Mouse (Mus musculus) adrenal gland, postnatal 10 days (tissue): ENCODE results near the gene Rasa4. TPM values are rescaled to one million over a fixed set of nuclear protein-coding genes. Genes with fewer than 3 reads are reported as not detected.
"Not testable (repeated sequence)": the region's sequence is repeated elsewhere in the genome, so short reads cannot be mapped to it uniquely, and the experiment has no call there.

Experiments used
- DNase-seq: peaks from one replicate; pipeline ENCODE4 v3.0.0; 2021; ENCODE audit warnings: mixed read lengths
- long read RNA-seq, 2 experiments: library from polyadenylated mRNA; stranded (forward); transcript quantifications; one replicate each; pipeline ENCODE4 v2.0.0; 2021
- total RNA-seq, 2 experiments: library from RNA; stranded (reverse); gene quantifications; 2 replicates each; pipeline ENCODE4 v1.2.3; 2021

Rasa4 gene
- total RNA-seq, result 10 to 100 TPM in 1 of 2 experiments, 1 to 10 TPM in 1; 8.4 to 13.7 TPM
- long read RNA-seq, experiment 1, transcript Rasa4-201 (21 exons, 2,914 nt), result major isoform, 8 of 15 reads
- long read RNA-seq, experiment 1, partial matches to known transcripts, result 1 of 15 reads
- long read RNA-seq, experiment 1, other reads (novel, unspliced or antisense), result 6 of 15 reads
- long read RNA-seq, experiment 2, partial matches to known transcripts, result 1 of 9 reads
- long read RNA-seq, experiment 2, other reads (novel, unspliced or antisense), result 4 of 9 reads

GRCm38 (mm10) chr5:136083669-136084107, at the start of gene Rasa4:
Gene Rasa4, plus strand, starts transcription at chr5:136083916.
- DNase-seq, result peak; percentile 94

GRCm38 (mm10) chr5:136034868-136035267, 48.8 kb upstream of the Rasa4 start:
- DNase-seq, result no peak

DNA sequence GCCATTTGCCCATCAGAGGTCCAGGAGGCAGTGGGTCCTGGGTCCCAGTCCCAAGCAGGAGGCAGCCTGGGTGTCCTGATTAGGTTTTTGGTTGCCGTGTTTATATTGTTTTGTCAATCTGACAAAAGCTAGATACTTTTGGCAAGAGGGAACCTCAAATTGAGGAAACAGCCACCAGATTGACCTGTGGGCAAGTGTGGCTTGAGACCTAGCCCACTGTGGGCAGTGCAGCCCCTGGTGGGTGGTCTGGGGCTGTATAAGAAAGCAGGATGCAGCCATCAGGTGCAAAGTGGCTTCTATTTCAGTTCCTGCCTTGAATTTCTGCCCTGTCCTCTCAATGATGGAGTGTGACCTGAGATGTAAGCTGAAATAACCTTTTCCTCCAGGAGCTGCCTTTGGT, 48.4 kb upstream of the Rasa4 start:
- no peak for DNase-seq

DNA sequence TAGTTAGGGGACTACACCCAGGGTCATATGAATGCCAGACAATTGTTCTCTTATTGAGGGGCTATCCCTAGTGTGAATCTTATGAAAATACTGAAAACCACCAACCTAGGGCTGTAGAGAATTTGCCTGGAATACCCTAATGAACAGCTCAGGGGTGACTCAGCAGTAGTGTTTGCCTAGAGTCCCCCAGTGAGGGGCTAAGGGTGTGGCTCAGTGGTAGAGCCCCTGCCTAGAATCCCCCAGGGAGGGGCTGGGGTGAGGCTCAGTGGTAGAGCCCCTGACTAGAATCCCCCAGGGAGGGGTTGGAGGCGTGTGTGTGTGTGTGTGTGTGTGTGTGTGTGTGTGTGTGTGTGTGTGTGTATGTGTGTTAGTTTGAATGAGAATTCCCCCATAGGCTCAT, 47.0 kb upstream of the Rasa4 start:
- no peak for DNase-seq

GRCm38 (mm10) chr5:136038258-136039214, 45.2 kb upstream of the Rasa4 start, which contains the start of gene Upk3b:
Gene Upk3b, plus strand, starts transcription at chr5:136038496.
- no peak for DNase-seq

DNA sequence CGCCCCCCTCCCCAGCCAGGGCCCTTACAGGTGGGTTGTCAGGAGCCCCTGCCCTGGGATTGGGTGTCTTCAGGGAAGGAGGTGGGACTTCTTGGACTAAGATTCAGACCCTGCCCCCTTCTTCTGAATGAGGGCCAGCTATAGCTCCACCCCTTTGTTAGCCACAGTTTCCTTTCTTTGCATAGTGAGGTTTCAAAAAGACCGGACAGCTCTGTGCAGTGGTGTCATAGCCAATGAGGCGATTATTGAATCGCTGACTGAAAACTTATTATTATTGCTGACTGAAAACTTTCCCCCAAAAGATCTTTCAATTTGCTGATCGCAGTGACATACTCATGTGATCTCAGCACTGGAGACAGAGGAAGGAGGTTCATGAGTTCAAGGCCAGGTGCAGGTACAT, 43.5 kb upstream of the Rasa4 start:
- DNase-seq, result no peak

DNA sequence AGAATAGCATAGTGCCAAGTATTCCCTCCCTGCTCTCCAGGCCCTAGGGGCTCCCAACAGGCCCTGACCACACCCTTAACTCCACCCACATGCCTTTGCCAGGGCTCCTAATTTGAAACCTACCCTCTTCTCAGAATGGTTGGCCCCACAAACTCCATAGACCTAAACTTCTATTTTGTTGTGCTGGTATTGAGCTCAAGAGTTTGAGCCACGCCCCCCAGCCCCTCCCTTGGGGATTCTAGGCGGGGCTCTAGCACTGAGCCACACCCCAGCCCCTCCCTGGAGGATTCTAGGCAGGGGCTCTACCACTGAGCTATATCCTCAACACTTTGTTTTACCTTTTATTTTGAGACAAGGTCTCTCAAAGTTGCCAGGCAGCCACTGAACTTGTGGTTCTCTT, 42.5 kb upstream of the Rasa4 start:
- DNase-seq, result no peak

GRCm38 (mm10) chr5:136041666-136042065, 42.0 kb upstream of the Rasa4 start:
- no peak for DNase-seq

- DNase-seq, result peak; percentile 34
Observed at GRCm38 (mm10) chr5:136044865-136045264, 38.9 kb upstream of the Rasa4 start.

- DNase-seq, result peak; percentile 35
Observed at GRCm38 (mm10) chr5:136045408-136045807, 38.3 kb upstream of the Rasa4 start.

GRCm38 (mm10) chr5:136045987-136046386, 37.7 kb upstream of the Rasa4 start:
- DNase-seq, result peak; percentile 93

DNA sequence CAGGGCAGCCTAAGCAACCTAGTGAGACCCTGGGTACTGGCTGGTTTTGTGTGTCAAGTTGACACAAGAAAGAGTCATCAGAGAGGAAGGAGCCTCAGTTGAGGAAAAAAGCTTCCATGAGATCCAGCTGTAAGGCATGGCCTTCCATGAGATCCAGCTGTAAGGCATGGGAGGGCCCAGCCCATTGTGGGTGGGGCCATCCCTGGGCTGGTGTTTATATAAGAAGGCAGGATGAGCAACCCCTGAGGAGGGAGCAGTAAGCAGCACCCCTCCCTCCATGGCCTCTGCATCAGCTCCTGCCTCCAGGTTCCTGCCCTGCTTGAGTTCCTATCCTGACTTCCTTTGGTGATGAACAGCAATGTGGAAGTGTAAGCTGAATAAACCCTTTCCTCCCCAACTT, 35.2 kb upstream of the Rasa4 start:
- DNase-seq, result not testable (repeated sequence)

DNA sequence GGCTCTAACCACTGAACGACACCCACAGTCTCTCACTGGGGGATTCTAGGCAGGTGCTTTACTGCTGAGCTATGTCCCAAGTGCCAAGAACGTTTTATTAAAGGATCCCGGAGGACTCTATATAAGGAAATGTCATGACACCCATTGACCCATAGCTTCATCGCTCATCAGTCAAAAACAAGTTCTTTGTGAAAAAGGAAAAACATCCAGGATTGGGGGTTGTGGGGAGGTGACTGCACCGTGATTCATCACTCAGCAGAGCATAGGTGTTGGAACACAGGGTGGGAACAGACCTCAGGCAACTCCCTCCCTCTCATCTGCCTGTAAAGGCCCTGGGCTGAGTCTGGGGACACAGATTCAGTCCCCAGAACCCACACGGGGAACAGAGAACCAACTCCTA, 33.8 kb upstream of the Rasa4 start:
- DNase-seq, result no peak

- peak; percentile 83 for DNase-seq
Observed at GRCm38 (mm10) chr5:136051231-136052085, 32.3 kb upstream of the Rasa4 start.

GRCm38 (mm10) chr5:136052861-136053655, 30.7 kb upstream of the Rasa4 start:
- peak; percentile 30 for DNase-seq

- no peak for DNase-seq
Observed at GRCm38 (mm10) chr5:136054301-136055077, 29.2 kb upstream of the Rasa4 start, which contains the start of gene Upk3bl. Gene Upk3bl, plus strand, starts transcription at chr5:136054492.

DNA sequence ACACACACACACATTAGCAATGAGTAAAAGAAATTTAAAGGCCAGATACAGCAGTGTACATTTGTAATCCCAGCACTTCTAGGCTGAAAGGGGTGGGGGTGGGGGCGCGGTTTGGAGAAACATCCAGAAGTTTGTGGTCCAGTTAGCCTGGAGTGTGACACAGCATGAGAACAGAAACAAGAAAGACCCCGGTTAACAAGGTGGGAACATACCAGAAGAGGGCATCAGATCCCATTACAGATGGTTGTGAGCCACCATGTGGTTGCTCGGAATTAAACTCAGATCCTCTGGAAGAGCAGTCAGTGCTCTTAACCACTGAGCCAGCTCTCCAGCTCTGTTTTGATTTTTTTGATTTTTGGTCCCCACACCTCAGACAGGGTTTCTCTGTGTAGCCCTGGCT, 27.7 kb upstream of the Rasa4 start:
- no peak for DNase-seq

DNA sequence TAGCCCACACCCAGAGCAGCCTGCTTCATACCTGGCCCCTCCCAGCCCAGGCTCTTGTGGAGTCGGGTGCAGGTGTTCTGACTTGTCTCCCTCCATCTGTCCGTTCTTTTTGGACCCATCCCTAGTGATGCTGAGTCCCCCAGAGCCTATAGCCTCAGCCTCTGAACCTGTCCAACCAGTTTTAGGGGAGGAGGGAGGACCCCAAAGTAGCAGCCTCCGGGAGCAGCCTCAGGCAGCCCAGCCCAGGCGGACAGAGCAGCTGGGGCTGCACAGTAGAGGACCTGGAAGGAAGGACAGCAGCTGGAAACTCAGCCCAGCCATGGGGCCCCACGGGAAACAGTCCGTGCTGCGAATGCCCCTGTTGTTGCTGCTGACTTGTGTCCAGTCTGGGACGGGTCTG, 26.6 kb upstream of the Rasa4 start:
- DNase-seq, result no peak

DNA sequence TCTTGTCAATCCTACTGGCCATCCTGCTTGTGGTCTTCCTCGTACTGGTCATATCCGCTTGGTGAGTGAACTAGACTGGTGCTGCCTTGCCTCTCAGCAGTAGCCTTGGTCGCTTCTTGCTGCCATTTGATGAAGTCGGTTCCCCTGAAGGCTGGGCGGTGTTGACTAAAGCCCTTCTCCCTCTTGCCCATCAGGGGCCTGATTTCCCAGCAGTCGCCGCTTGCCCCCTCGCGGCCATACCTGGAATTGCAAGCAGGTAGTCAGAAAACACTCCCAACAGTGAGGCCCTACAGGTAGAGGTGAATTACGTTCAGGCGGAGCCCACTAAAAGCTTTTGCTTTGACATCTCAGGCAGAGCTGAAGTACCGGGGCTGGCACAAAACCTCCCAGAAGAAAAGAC, 22.1 kb upstream of the Rasa4 start:
- peak; percentile 90 for DNase-seq

DNA sequence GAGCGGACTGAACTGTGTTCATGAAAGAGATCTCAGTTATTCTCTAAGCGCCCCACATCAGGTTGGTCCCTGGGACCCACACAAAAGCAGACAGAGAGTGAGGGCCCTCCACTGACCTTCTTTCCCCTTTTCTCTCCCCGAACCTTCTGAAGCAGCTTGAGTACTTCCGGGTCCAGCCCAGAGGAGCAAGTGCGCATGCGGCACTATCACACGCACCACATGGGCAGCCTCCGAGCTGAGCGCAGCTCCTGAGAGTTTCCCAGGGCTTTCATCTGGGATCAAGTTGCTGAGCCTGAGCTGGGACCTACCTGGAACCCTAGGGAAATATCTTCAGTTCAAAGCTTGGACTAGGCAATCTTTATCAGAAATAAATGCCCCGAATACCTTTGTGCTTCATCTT, 19.8 kb upstream of the Rasa4 start:
- DNase-seq, result no peak
